Mouse (Mus musculus) retina, postnatal 1 day (tissue): Measurements from ENCODE around the gene Npb.
"Not testable (repeated sequence)": the region's sequence is repeated elsewhere in the genome, so short reads cannot be mapped to it uniquely, and the experiment has no call there.

Source experiments
- DNase-seq: peaks from one replicate; pipeline ENCODE4 v3.0.0-alpha.2; 2012

Gene Npb

GRCm38 (mm10) chr11:120608241-120609034, at the start of gene Npb:
Npb (plus strand) TSS chr11:120608477.
- peak; percentile 21 for DNase-seq

GRCm38 (mm10) chr11:120558843-120559242, 49.4 kb upstream of the Npb start:
- DNase-seq: not testable (repeated sequence)

DNA sequence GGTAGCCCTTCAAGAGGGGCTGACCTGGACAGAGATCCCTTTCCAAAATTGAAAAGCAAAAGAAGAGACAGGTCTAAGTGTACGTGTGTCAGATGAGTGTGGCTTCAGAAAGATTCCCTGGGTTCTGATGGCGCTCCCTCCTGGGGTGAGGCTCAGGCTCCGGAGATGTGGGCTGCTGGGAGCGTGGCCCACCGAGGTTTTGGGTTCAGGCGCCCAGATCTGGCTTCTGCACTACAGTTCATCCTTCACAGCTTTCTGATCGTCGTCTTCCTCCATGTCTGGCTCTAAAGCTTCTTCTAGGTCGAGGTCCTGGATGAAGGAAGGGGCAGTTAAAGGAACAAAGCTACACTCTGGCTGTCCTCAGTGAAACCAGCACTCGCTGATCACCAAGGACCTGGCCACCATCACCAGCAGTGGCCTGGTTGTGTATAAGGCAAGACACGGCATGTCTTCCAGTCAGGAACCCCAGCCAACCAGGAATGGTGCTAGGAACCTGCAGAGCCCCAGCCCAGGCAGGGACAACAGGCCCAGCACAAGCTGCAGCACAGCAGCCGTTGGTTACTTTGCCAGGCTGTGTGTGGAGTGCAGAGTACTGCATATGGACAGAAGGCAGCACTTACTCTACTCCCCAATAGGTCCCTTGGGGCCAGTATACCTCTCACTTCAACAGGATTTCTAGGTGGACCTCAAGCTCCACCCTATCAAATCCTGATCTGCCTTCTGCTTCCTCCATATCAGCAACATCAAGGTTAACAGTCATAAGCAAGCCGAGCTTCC, 47.1 kb upstream of the Npb start:
- no peak for DNase-seq

GRCm38 (mm10) chr11:120562949-120563348, 45.3 kb upstream of the Npb start:
- DNase-seq: no peak

GRCm38 (mm10) chr11:120565114-120565513, 43.2 kb upstream of the Npb start:
- no peak for DNase-seq

DNA sequence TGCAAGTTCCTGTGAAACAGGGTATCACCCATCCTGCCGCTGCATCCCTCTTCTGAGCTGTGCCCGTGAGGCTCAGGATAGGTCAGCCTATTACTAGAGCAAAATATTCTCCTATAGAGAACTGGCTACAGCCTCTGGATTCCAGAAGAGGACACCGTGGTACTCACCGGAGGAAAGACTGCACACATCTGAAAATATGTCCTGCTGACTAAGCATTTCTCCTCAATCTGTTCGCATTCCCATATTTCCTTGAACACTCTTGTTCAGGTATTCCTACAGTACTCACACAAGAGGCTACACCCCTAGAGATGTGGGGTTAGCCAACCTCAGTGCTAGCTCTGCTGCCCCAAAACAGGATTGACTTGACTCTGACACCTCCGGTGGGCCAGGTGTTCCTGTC, 40.0 kb upstream of the Npb start:
- no peak for DNase-seq

DNA sequence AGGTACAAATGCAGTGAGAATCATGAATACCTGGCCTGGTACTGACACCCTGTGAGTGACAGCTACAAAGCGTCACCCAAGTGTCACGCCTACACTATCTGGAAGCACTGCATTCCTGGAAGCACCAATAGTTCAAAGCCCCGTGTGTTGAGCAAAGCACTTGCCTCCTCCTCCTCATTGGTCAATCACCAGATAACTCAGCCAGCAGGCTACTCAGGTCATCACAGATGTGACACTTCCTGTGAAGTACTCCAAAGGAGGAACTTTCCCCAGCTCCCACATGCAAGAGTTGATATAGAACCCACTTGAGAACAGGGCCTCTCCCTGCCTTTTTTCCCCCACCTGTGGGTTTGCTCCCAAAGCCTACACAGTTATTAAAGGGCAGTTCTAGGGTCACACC, 37.2 kb upstream of the Npb start:
- no peak for DNase-seq

DNA sequence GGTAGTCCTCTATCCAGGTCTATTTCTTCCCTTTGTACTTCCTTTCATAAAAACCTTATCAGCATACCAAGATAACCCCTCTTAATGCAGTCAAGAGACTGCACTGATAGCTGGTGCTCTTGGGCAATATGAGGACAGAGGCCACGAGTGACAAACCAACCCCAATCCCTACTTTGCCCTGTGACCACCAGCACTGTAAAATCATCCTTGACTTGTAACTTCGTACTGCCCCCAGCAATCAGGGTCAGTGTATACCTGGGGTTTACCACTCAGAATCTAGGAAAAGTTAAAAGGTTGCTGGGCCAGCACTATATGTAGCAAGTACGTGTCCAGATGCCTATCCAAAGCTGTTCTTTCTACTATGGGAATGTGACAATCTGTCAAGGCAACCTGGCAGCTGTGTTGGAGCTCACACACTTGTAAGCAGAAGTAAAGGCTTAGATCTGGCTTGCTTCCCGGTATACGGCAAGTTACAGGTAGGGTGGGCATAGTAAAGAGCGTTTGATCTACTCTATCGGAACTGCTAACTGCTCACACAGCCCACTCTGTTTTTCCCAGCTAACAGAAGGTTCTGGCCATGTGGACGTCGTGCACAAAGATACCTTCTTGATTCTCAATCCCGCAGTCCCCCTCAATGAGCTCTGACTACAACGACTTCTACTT, 36.4 kb upstream of the Npb start:
- DNase-seq: no peak

- no peak for DNase-seq
Observed at GRCm38 (mm10) chr11:120572417-120572751, 35.9 kb upstream of the Npb start.

DNA sequence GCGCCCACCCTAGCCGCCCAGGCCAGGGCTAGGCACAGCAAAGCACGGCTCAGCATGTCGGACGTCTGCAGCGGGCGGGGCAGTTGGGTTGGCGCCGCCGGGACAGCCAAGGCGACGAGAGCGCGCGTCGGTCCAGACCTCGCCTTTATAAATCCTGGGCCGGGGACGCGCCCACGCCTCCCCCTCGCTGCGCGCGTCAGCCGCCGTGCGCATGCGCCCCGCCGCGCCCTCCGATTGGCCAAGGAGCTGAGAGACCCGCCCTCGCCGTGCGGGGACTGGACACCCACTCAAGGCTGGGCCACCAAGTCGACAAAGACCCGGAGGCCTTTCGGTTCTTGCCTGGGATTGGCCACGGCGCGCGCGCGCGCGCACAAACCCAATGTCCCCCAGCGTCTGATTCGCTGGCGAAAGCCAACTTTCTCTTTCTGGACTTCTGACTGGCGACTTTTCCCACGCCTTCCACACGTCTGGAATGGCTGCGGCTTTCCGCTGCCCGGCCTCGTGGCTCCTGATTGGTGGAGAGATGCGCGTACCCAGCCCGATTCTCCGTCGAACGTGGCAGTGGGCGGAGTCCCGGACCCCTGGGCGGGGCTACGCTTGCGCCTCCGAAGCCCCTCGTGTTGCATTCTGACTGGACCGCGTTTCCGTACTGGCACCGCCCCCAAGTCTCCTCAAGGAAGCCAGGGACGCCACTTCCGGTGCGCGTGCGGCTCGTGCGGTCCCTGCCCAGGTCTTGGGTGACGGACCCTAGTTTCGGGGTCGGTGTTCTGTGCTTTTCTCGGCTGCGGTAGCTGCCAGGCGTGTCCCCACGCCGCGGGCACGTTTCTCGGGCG, 35.3 kb upstream of the Npb start, which contains the start of gene P4hb:
P4hb (minus strand) TSS at position 502 of the 833 bp plus-strand sequence.
- DNase-seq: peak; percentile 100

- DNase-seq: no peak
Observed at GRCm38 (mm10) chr11:120573585-120574277, 34.5 kb upstream of the Npb start.

GRCm38 (mm10) chr11:120574278-120574600, 34.0 kb upstream of the Npb start:
- no peak for DNase-seq

- no peak for DNase-seq
Observed at GRCm38 (mm10) chr11:120575046-120575445, 33.2 kb upstream of the Npb start.

DNA sequence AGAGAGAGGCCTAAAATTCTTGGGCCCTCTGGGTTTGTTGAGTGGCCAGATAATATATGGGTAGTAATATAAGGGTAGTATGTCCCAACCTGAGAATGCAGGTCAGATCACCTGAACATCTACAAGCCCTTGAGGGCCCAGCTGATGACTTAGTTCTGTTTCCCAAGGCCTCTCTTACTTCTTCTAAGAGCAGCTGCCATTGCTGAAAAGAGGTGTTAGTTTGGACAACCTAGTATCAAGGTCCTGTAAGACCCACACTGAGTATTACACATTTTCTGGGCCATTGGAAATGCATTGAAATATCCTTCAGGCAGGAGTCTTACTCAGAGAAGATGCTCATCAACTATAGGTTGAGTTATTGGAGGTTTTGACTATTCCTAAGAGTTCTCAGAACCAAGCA, 32.3 kb upstream of the Npb start:
- DNase-seq: no peak

- no peak for DNase-seq
Observed at GRCm38 (mm10) chr11:120576365-120576981, 31.8 kb upstream of the Npb start.

GRCm38 (mm10) chr11:120577211-120578023, 30.9 kb upstream of the Npb start:
- DNase-seq: peak; percentile 24

DNA sequence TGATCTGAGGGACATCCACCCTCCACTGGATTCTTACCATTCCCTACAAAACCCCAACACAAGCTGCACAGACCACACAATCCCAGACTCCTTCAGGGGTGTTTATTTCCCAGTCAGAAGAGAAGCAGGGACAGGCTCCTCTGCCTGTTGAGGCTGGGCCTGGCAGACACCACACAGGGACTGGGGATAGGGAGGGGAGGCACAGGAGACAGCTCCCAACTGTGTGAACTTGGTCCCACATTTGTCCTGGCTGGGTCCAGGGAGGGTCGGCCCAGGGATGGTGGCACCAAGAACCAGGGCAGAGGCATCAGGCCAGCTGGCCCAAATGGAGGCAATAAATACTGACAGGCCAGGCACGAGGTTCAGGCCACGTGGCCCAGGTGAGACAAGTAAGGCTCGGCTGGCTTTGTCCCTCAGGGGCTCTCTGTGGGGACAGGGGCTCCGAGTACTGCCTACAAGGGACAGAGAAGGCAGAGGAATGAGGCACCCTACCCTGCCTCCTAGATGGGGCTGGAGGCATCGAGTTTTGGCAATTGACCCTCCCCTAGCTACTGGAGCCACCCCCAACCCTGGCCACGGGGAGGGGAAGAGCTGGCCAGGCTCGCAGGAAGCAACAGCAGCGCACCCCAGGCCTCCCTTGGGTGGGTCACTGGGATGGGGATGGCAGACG, 30.1 kb upstream of the Npb start:
- no peak for DNase-seq

- no peak for DNase-seq
Observed at GRCm38 (mm10) chr11:120578694-120579243, 29.5 kb upstream of the Npb start.

- DNase-seq: peak; percentile 84
Observed at GRCm38 (mm10) chr11:120579316-120580107, 28.8 kb upstream of the Npb start.
